Mouse (Mus musculus) liver, adult 2 months (tissue): ENCODE measurements at regions not wholly inside any gene's neighbourhood (a gene's known extent, or its start where the extent isn't known, plus 50 kb on each side); places are given as distances from the start of the nearest gene placed in this dataset.
A peak's percentile ranks its signal among the peaks of the same experiment; 100 is the strongest.

Experiments used
- DNase-seq: peaks from one replicate; pipeline ENCODE4 v3.0.0-alpha.2; 2011; ENCODE audit warnings: low read depth, low spot score; ENCODE audit errors: extremely low read depth
- H3K27ac ChIP-seq: fragments of 200-500 bp; replicated peaks from 2 replicates; pipeline ENCODE4 v1.5.1; 2012; ENCODE audit warnings: low read depth, mild to moderate bottlenecking, control low read depth, inconsistent platforms, low read length; ENCODE audit not compliant: insufficient read depth
- H3K27me3 ChIP-seq: fragments of 200-500 bp; 2 replicates; pipeline ENCODE4 v1.6.1; 2012; ENCODE audit warnings: mild to moderate bottlenecking, moderate library complexity, low read length, inconsistent platforms; ENCODE audit not compliant: control insufficient read depth, insufficient read depth
- H3K36me3 ChIP-seq: fragments of 200-500 bp; 2 replicates; pipeline ENCODE4 v1.6.1; 2012; ENCODE audit warnings: low read length, inconsistent platforms; ENCODE audit not compliant: control insufficient read depth, insufficient read depth
- H3K4me1 ChIP-seq: fragments of 200-500 bp; 2 replicates; pipeline ENCODE4 v1.6.1; 2011; ENCODE audit warnings: low read length; ENCODE audit not compliant: control insufficient read depth, insufficient read depth
- H3K4me3 ChIP-seq: fragments of 200-500 bp; 2 replicates; pipeline ENCODE4 v1.5.1; 2011; ENCODE audit warnings: low read depth, mild to moderate bottlenecking, control low read depth, low read length, moderate library complexity; ENCODE audit not compliant: insufficient read depth
- H3K79me2 ChIP-seq: fragments of 200-500 bp; 2 replicates; pipeline ENCODE4 v1.6.1; 2012; ENCODE audit warnings: inconsistent platforms, mild to moderate bottlenecking, low read length, moderate library complexity; ENCODE audit not compliant: control insufficient read depth, insufficient read depth
- H3K9ac ChIP-seq: fragments of 200-500 bp; 2 replicates; pipeline ENCODE4 v1.6.1; 2012; ENCODE audit warnings: low read depth, mild to moderate bottlenecking, control low read depth, inconsistent platforms, low read length
- CTCF ChIP-seq: fragments of 200-500 bp; IDR thresholded peaks from 2 replicates; pipeline ENCODE4 v1.5.1; 2011; ENCODE audit warnings: low read depth, low read length, control low read depth
- POLR2A ChIP-seq: fragments of 200-500 bp; IDR thresholded peaks from 2 replicates; pipeline ENCODE4 v1.6.1; 2011; ENCODE audit warnings: low read length, control low read depth; ENCODE audit not compliant: insufficient read depth; ENCODE audit errors: extremely low read depth
- WGBS: fragments of 180-500 bp; shearing (Covaris S2); methylation state at CpG from one replicate; pipeline ENCODE4 v1.1.7; 2018; 5-methylcytosine and 5-hydroxymethylcytosine counted together

DNA sequence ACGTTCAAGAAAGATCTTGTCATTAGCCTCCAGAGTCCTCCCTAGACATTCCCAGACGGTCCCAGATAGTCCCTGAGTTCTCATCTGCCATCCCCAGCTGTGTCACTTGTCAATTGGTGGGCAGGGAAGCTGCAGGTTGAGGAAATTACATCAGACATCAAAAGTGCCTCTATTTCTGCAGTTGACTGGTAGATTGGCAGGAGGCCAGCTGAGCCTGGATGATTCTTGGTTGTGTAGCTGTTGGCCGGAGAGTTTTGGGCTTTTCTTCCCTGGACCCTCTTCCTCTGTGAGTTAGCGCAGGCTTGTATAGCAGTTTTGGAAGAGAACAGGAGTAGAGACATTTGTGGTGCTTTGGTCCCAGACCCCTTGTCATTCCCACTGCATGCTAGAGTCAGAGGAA, 283.5 kb downstream of the Uaca start:
- no peaks in the 10 kb centered on the region for H3K36me3 ChIP-seq
- WGBS = 86% methylated on average over 4 of the region's 4 CpGs
- H3K4me1 ChIP-seq = no peaks in the 10 kb centered on the region
- H3K27ac ChIP-seq = no peak overlapping the region
- no peaks in the 10 kb centered on the region; the same call in 1 of the 2 replicates for H3K27me3 ChIP-seq
- DNase-seq = no peak
- TF ChIP-seq POLR2A (no peak), CTCF (no peak)
- no peak overlapping the region for H3K9ac ChIP-seq
- H3K79me2 ChIP-seq = no peaks in the 10 kb centered on the region
- H3K4me3 ChIP-seq = no peak overlapping the region

GRCm38 (mm10) chr9:61081474-61082021, 287.2 kb downstream of the Uaca start:
- H3K27ac ChIP-seq = no peak overlapping the region
- WGBS = 82% methylated on average over 16 of the region's 16 CpGs
- H3K4me3 ChIP-seq = no peak overlapping the region
- H3K27me3 ChIP-seq = no peaks in the 10 kb centered on the region; the same call in 1 of the 2 replicates
- H3K79me2 ChIP-seq = no peaks in the 10 kb centered on the region
- H3K36me3 ChIP-seq = no peaks in the 10 kb centered on the region
- H3K9ac ChIP-seq = no peak overlapping the region
- DNase-seq = no peak
- TF ChIP-seq POLR2A = no peak
- no peak for TF ChIP-seq CTCF
- H3K4me1 ChIP-seq = no peaks in the 10 kb centered on the region

DNA sequence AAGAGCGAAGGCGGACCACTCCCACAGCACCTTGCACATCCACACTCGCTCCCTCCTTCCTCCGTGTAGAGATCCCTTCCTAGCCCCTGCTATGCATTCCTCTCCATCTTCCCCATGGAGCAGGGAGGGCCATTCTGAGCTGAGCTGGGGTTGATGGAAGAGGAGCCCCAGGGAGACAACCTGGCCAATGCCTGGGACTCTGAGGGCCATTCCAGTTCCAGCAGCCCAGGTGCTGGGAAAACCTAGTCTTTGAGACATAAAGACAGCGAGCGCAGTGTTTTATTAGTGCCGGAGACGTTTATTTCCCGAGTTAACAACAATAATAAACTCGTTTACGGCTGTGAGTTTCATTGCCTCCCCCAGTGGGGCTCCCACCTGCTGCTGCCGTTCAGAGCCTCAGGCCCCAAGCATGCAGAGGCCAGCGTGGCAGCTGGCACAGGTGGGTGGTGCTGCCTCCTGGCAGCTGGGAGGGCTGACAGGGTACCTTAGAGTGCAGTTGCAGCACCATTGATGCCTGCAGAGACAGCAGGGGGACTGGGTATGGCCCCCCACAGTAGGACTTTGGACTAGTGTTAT, 287.4 kb upstream of the Tle3 start:
- no peak for TF ChIP-seq CTCF
- TF ChIP-seq POLR2A = no peak
- H3K79me2 ChIP-seq = no peaks in the 10 kb centered on the region
- WGBS = 89% methylated on average over 13 of the region's 13 CpGs
- no peak overlapping the region for H3K4me3 ChIP-seq
- H3K27me3 ChIP-seq = no peaks in the 10 kb centered on the region
- H3K9ac ChIP-seq = no peak overlapping the region
- no peaks in the 10 kb centered on the region for H3K36me3 ChIP-seq
- DNase-seq = no peak
- no peak overlapping the region for H3K27ac ChIP-seq
- H3K4me1 ChIP-seq = peaks cover 3% of the 10 kb centered on the region; the same call in 1 of the 2 replicates

GRCm38 (mm10) chr9:61087035-61087434, 285.1 kb upstream of the Tle3 start:
- peak; percentile 83 for DNase-seq
- Histone ChIP-seq H3K79me2 (no peaks in the 10 kb centered on the region), H3K27me3 (no peaks in the 10 kb centered on the region), H3K4me1 (peaks cover 3% of the 10 kb centered on the region; the same call in 1 of the 2 replicates), H3K27ac (no peak overlapping the region), H3K4me3 (no peak overlapping the region), H3K9ac (no peak overlapping the region), H3K36me3 (no peaks in the 10 kb centered on the region)
- peak; percentile 31; the same call in 1 of the 2 replicates for TF ChIP-seq CTCF
- no peak for TF ChIP-seq POLR2A
- WGBS = 34% methylated on average over 3 of the region's 3 CpGs

- DNase-seq = no peak
- Histone ChIP-seq H3K79me2 (no peaks in the 10 kb centered on the region), H3K27ac (no peak overlapping the region), H3K36me3 (no peaks in the 10 kb centered on the region), H3K9ac (no peak overlapping the region), H3K4me1 (peaks cover 3% of the 10 kb centered on the region; the same call in 1 of the 2 replicates), H3K27me3 (no peaks in the 10 kb centered on the region), H3K4me3 (no peak overlapping the region)
- WGBS = 85% methylated on average over 2 of the region's 2 CpGs
- TF ChIP-seq CTCF (no peak), POLR2A (no peak)
These were observed 283.0 kb upstream of the Tle3 start for GRCm38 (mm10) chr9:61089066-61089686.

DNA sequence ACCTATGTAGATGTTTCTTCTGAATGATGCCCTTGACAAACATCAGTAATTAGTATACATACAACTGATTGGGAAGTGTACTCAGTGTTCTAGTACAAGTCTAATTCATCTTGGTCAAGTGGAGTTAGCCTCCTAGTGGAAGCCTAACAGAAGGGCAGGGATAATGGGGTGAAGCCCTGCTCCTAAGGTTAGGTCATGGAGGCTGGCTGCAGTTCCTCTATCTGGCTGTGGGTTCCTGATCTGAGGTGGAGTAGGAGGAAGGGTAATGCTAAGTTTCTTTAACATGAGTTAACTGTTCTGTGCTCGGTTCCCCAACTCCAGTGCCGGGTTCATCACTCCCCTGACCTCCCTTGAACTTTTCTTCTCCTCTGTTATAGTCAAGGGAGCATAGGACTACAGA, 281.1 kb upstream of the Tle3 start:
- no peaks in the 10 kb centered on the region for H3K27me3 ChIP-seq
- 88% methylated on average over 2 of the region's 2 CpGs for WGBS

More for the DNA sequence above, 281.1 kb upstream of the Tle3 start:
- Histone ChIP-seq H3K9ac (no peak overlapping the region), H3K79me2 (no peaks in the 10 kb centered on the region), H3K27ac (no peak overlapping the region), H3K4me1 (peaks cover 5% of the 10 kb centered on the region; the same call in 1 of the 2 replicates), H3K36me3 (no peaks in the 10 kb centered on the region), H3K4me3 (no peak overlapping the region)
- no peak for TF ChIP-seq POLR2A
- TF ChIP-seq CTCF = no peak
- no peak for DNase-seq
